Mouse (Mus musculus) hematopoietic stem cell, adult 5-6 weeks (primary cell): ENCODE data around the gene Kcnmb2. TPM values are rescaled to one million over a fixed set of nuclear protein-coding genes. Genes with fewer than 3 reads are reported as not detected.

Experiments used
- ATAC-seq, 2 experiments: fragments of 125-278 bp in 1 of 2; replicated peaks in 1 of 2; 2 replicates each; pipeline ENCODE4 v1.8.0; 2016 to 2017; ENCODE audit warnings: inconsistent platforms in 2 of 2, mild to moderate bottlenecking in 2 of 2, moderate number of reproducible peaks in 2 of 2, low read depth in 1 of 2, moderate TSS enrichment in 1 of 2; ENCODE audit not compliant: low FRiP score in 2 of 2, poor library complexity in 2 of 2, severe bottlenecking in 2 of 2, insufficient read depth in 1 of 2, low TSS enrichment in 1 of 2
- total RNA-seq: library from RNA; stranded (forward); fragments of 172-1452, 232-1000 nt; gene quantifications from 2 replicates; pipeline ENCODE4 v1.2.3, GENCODE M21; 2017

Gene Kcnmb2
- total RNA-seq, 1 experiment from 2014 or later: not detected

- ATAC-seq: no peak
Measured at GRCm38 (mm10) chr3:32236766-32237165, 334.5 kb downstream of the Kcnmb2 start.
